Mouse (Mus musculus) myocyte (in vitro differentiated cells): ENCODE results near the gene Usp7. TPM values are rescaled to one million over a fixed set of nuclear protein-coding genes. Genes with fewer than 3 reads are reported as not detected.
A peak's percentile ranks its signal among the peaks of the same experiment; 100 is the strongest.

Experiments
- H3K27me3 ChIP-seq: one replicate; pipeline ENCODE4 v1.6.1; 2011; ENCODE audit not compliant: control insufficient read depth, insufficient read depth, insufficient read length
- H3K36me3 ChIP-seq: one replicate; pipeline ENCODE4 v1.6.1; 2011; ENCODE audit not compliant: control insufficient read depth, insufficient read depth
- H3K4me2 ChIP-seq: one replicate; pipeline ENCODE4 v1.6.1; 2011; ENCODE audit warnings: low read depth, control low read depth
- H3K4me3 ChIP-seq: one replicate; pipeline ENCODE4 v1.5.1; 2011; ENCODE audit warnings: mild to moderate bottlenecking, control low read depth, moderate library complexity
- H3K79me2 ChIP-seq: one replicate; pipeline ENCODE4 v1.6.1; 2011; ENCODE audit not compliant: control insufficient read depth, insufficient read depth
- H3ac ChIP-seq: one replicate; pipeline ENCODE4 v1.6.1; 2011; ENCODE audit not compliant: control insufficient read depth, insufficient read length
- CEBPB ChIP-seq: IDR thresholded peaks from 2 replicates; pipeline ENCODE4 v1.6.1; 2011; ENCODE audit warnings: mild to moderate bottlenecking, moderate library complexity; ENCODE audit not compliant: poor library complexity, insufficient read depth, severe bottlenecking
- E2F4 ChIP-seq: IDR thresholded peaks from one replicate; pipeline ENCODE4 v1.6.1; 2011; ENCODE audit warnings: mild to moderate bottlenecking, control low read depth, moderate library complexity; ENCODE audit not compliant: insufficient read depth
- MAX ChIP-seq: IDR thresholded peaks from one replicate; pipeline ENCODE4 v1.6.1; 2011; ENCODE audit warnings: low read depth, mild to moderate bottlenecking, control low read depth
- MYOD1 ChIP-seq, 3 experiments: IDR thresholded peaks; one replicate each; pipeline ENCODE4 v1.6.1; 2011; ENCODE audit warnings: control low read depth in 2 of 3, low read depth in 2 of 3, mild to moderate bottlenecking in 2 of 3, moderate library complexity in 1 of 3; ENCODE audit not compliant: insufficient read length in 2 of 3, control insufficient read depth in 1 of 3
- MYOG ChIP-seq, 3 experiments: IDR thresholded peaks; one replicate each; pipeline ENCODE4 v1.6.1; 2011; ENCODE audit warnings: control low read depth in 2 of 3, low read depth in 2 of 3, mild to moderate bottlenecking in 2 of 3; ENCODE audit not compliant: insufficient read length in 2 of 3, control insufficient read depth in 1 of 3, insufficient read depth in 1 of 3
- POLR2A ChIP-seq: IDR thresholded peaks from one replicate; pipeline ENCODE4 v1.6.1; 2011; ENCODE audit warnings: low read depth, mild to moderate bottlenecking, control low read depth, moderate library complexity; ENCODE audit not compliant: insufficient read length
- POLR2AphosphoS2 ChIP-seq: IDR thresholded peaks from one replicate; pipeline ENCODE4 v1.6.1; 2011; ENCODE audit warnings: low read depth, control low read depth; ENCODE audit not compliant: insufficient read length
- REST ChIP-seq: IDR thresholded peaks from one replicate; pipeline ENCODE4 v1.6.1; 2011; ENCODE audit warnings: mild to moderate bottlenecking, control low read depth, moderate library complexity; ENCODE audit not compliant: insufficient read depth, insufficient read length
- SRF ChIP-seq: IDR thresholded peaks from one replicate; pipeline ENCODE4 v1.6.1; 2011; ENCODE audit warnings: low read depth; ENCODE audit not compliant: control insufficient read depth, insufficient read length
- TCF12 ChIP-seq: IDR thresholded peaks from one replicate; pipeline ENCODE4 v1.6.1; 2011; ENCODE audit warnings: mild to moderate bottlenecking, control low read depth; ENCODE audit not compliant: poor library complexity, insufficient read depth, severe bottlenecking
- TCF3 ChIP-seq: IDR thresholded peaks from one replicate; pipeline ENCODE4 v1.6.1; 2011; ENCODE audit warnings: low read depth, control low read depth; ENCODE audit not compliant: insufficient read length
- USF1 ChIP-seq: IDR thresholded peaks from one replicate; pipeline ENCODE4 v1.6.1; 2011; ENCODE audit warnings: low read depth, mild to moderate bottlenecking, control low read depth, moderate library complexity
- polyA plus RNA-seq: library from polyadenylated mRNA; unstranded; fragments of >200 nt; fragmentation: generic; extraction: Trizol; gene quantifications from one replicate; pipeline ENCODE4 v1.2.1, GENCODE M21; 2012; ENCODE audit warnings: missing spikeins

Gene Usp7
- polyA plus RNA-seq, 1 experiment, result 24.0 TPM

DNA sequence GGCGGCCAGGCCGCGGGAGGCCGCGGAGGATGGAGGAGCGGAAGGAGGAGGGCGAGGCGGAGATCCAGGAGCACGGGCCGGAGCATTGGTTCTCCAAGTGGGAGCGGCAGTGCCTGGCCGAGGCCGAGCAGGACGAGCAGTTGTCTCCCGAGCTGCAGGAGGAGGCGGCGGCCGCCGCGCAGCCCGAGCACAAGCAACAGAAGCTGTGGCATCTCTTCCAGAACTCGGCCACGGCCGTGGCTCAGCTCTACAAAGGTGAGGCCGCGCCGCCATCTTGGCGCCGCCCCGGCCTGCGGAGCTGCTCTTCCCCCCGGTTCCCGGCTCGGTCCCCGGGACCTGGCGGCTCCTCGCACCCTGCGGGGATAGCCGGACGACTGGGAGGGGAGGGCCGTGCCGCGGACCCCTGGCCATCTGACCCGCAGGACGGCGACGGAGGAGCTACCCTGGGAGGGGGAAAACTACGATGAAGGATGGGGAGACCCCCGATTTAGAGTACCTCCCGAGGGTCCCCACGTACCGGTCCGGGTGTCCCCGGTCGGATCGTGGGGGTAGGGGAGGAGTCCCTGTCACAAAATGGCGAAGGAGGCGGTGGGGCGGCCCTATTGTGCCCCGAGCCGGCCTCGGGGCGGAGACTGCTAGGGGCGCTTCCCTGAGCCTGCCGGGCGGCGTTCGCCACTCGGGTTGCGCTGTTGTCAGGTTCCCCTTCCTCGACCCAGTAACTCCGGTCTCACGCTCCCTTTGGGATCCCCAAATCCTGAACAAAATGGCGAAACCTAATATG is 38.5 kb upstream of the Usp7 start:
- H3K79me2 ChIP-seq, result peaks cover 55% of the 10 kb centered on the region
- H3K27me3 ChIP-seq, result no peaks in the 10 kb centered on the region
- peak overlapping the region; percentile 97 for H3ac ChIP-seq
- H3K36me3 ChIP-seq, result peaks cover 25% of the 10 kb centered on the region
- TF ChIP-seq POLR2A (peak; percentile 13), POLR2AphosphoS2 (peak; percentile 44), E2F4 (no peak), USF1 (no peak), MAX (no peak), MYOG (IDR thresholded peaks at IDR 0.05; ENCODE audit: control insufficient read depth in 1 of 3, insufficient read depth in 1 of 3, insufficient read length in 2 of 3, low read depth in 2 of 3) (peak in 1 of 3 experiments; percentile 0), SRF (no peak), REST (no peak), MYOD1 (IDR thresholded peaks at IDR 0.05; ENCODE audit: control insufficient read depth in 1 of 3, insufficient read length in 2 of 3, low read depth in 2 of 3) (no peak), TCF12 (no peak), CEBPB (no peak), TCF3 (no peak)
- peak overlapping the region; percentile 94 for H3K4me2 ChIP-seq
- peak overlapping the region; percentile 97 for H3K4me3 ChIP-seq

DNA sequence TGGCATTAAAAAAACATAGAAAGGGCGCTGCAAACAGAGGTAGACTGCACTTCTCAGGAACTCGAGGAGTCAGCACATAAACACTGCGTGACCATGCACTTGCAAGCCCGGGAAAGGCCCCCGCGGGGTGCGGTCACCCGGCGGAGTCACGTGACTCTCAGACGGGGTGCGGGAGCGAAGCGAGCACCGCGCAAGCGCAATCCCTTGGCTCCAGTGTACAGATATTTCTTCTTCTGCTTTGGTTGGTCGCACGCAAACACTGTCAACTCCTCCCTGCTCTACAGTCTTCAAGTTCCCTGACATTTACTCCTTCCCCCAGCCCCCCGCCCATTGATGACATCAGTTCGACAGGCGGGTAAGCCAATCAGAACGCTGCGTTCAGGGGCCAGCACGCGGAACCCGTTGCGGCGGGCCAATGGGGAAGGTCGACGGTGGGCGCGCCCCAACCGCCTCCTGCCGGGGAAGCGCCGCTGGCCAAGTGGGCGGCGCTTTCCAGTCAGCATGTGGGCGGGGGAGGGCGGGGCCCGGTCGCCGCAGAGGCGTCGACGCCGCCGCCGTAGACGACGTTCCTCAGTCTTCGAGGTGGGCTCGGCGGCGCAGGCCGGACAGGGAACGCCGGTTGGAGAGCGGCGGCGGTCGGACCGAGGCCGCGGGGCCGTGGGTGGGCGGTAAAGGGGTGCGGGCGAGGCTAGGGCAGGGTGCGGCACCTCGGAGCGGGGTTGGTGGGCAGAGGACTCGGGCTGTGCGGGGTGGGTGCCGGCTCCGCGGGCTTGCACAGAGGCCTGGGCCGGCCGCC is 37.7 kb upstream of the Usp7 start, which contains the start of gene 1810013L24Rik:
1810013L24Rik (plus strand) TSS at position 537 of the 796 bp plus-strand sequence.
- H3ac ChIP-seq, result peak within 1 kb of the TSS; percentile 97
- H3K36me3 ChIP-seq, result peaks cover 19% of the 10 kb centered on the region
- H3K79me2 ChIP-seq, result peaks cover 47% of the 10 kb centered on the region
- peak; percentile 99 for TF ChIP-seq POLR2A
- TF ChIP-seq MAX, result peak; percentile 41
- peak in 1 of 3 experiments; percentile 3 for TF ChIP-seq MYOG (IDR thresholded peaks at IDR 0.05; ENCODE audit: control insufficient read depth in 1 of 3, insufficient read depth in 1 of 3, insufficient read length in 2 of 3, low read depth in 2 of 3)
- peak; percentile 39 for TF ChIP-seq REST
- no peak for TF ChIP-seq MYOD1 (IDR thresholded peaks at IDR 0.05; ENCODE audit: control insufficient read depth in 1 of 3, insufficient read length in 2 of 3, low read depth in 2 of 3)
- no peak for TF ChIP-seq E2F4
- TF ChIP-seq POLR2AphosphoS2, result peak; percentile 98
- TF ChIP-seq USF1, result peak; percentile 93
- no peak for TF ChIP-seq SRF
- no peak for TF ChIP-seq TCF12
- H3K4me3 ChIP-seq, result peak within 1 kb of the TSS; percentile 97
- H3K27me3 ChIP-seq, result no peaks in the 10 kb centered on the region
- peak within 1 kb of the TSS; percentile 96 for H3K4me2 ChIP-seq

DNA sequence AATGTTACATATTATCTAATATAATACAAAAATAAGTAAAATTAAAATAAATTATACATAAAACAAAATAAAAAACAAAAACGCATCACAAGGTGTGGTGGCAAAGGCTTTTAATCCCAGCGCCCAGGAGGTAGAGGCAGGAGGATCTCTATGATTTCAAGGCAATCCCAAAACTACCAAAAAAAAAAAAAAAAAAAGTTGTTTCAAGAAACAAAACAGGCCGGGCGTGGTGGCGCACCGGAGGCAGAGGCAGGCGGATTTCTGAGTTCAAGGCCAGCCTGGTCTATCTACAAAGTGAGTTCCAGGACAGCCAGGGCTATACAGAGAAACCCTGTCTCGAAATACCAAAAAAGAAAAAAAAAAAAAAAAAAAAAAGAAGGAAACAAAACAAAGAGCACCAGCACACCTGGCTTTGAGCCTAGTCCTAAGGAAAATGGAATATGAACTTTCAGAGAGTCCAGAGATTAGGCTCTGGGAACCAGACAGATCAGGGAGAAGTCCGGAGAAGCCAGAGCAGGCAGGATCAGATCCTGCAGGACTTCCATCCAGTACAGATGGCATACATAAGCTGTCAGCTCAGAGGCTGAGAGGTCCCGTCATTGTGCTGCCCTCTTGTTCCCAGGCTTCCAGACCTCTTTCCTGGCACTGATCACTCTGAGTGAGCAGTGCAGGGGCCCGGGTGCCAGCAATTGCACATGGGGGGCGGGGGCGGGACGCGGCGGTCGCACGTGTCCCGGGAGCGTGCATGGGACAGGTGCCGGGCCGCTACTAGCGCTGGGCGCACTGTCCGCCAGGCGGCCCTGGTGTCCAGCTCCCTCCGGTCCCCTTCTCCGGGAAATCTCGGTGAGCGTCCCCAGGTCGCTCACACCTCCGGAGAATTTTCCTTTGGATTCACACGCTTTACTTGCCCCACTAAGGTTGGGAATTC is 36.8 kb upstream of the Usp7 start:
- H3K4me3 ChIP-seq, result peak overlapping the region; percentile 97
- H3K4me2 ChIP-seq, result peak overlapping the region; percentile 96
- H3ac ChIP-seq, result peak overlapping the region; percentile 97
- TF ChIP-seq MYOD1 (IDR thresholded peaks at IDR 0.05; ENCODE audit: control insufficient read depth in 1 of 3, insufficient read length in 2 of 3, low read depth in 2 of 3), result peak in 2 of 3 experiments; percentile 81 to 96
- no peak for TF ChIP-seq MAX
- TF ChIP-seq MYOG (IDR thresholded peaks at IDR 0.05; ENCODE audit: control insufficient read depth in 1 of 3, insufficient read depth in 1 of 3, insufficient read length in 2 of 3, low read depth in 2 of 3), result peak; percentile 32 to 90 (median 85)
- TF ChIP-seq REST, result no peak
- TF ChIP-seq POLR2AphosphoS2, result no peak
- TF ChIP-seq SRF, result no peak
- peaks cover 14% of the 10 kb centered on the region for H3K36me3 ChIP-seq
- H3K79me2 ChIP-seq, result peaks cover 38% of the 10 kb centered on the region
- H3K27me3 ChIP-seq, result no peaks in the 10 kb centered on the region

- no peaks in the 10 kb centered on the region for H3K27me3 ChIP-seq
- TF ChIP-seq E2F4 (no peak), TCF12 (no peak), MYOD1 (IDR thresholded peaks at IDR 0.05; ENCODE audit: control insufficient read depth in 1 of 3, insufficient read length in 2 of 3, low read depth in 2 of 3) (no peak), SRF (no peak), CEBPB (no peak), USF1 (no peak), POLR2A (no peak), POLR2AphosphoS2 (no peak), REST (no peak), MAX (no peak)
- no peak overlapping the region for H3K4me3 ChIP-seq
- H3K36me3 ChIP-seq, result peaks cover 7% of the 10 kb centered on the region
- H3ac ChIP-seq, result no peak overlapping the region
- H3K4me2 ChIP-seq, result no peak overlapping the region
- H3K79me2 ChIP-seq, result peaks cover 23% of the 10 kb centered on the region
These were observed 35.3 kb upstream of the Usp7 start for GRCm38 (mm10) chr16:8827366-8827765.
